Mouse (Mus musculus): ENCODE results near the gene Clcn7.
A peak's percentile ranks its signal among the peaks of the same experiment; 100 is the strongest.

Gene Clcn7

GRCm38 (mm10) chr17:25127681-25128080, 5.5 kb upstream of the Clcn7 start:
- DNase-seq (ENCODE audit: low spot score) = no peak

- DNase-seq (ENCODE audit: low spot score) = no peak
Measured at GRCm38 (mm10) chr17:25130060-25130459, 3.1 kb upstream of the Clcn7 start.

GRCm38 (mm10) chr17:25135622-25136021, 2.4 kb downstream of the Clcn7 start:
- no peak for DNase-seq (ENCODE audit: low spot score)

GRCm38 (mm10) chr17:25138803-25139202, 5.6 kb downstream of the Clcn7 start:
- DNase-seq (ENCODE audit: low spot score) = no peak

GRCm38 (mm10) chr17:25139960-25140359, 6.8 kb downstream of the Clcn7 start:
- peak; percentile 27 for DNase-seq (ENCODE audit: low spot score)

- DNase-seq (ENCODE audit: low spot score) = no peak
Measured at GRCm38 (mm10) chr17:25162161-25162560, 29.0 kb downstream of the Clcn7 start, which contains the start of gene Ccdc154. Gene Ccdc154 (plus strand): TSS chr17:25162461.

GRCm38 (mm10) chr17:25163387-25163786, 30.2 kb downstream of the Clcn7 start:
- DNase-seq (ENCODE audit: low spot score) = no peak

GRCm38 (mm10) chr17:25164770-25165169, 31.6 kb downstream of the Clcn7 start:
- DNase-seq (ENCODE audit: low spot score) = no peak

GRCm38 (mm10) chr17:25165970-25166671, 32.9 kb downstream of the Clcn7 start:
- no peak for DNase-seq (ENCODE audit: low spot score)

GRCm38 (mm10) chr17:25169706-25170105, 36.5 kb downstream of the Clcn7 start:
- no peak for DNase-seq (ENCODE audit: low spot score)

GRCm38 (mm10) chr17:25172558-25172957, 39.4 kb downstream of the Clcn7 start:
- DNase-seq (ENCODE audit: low spot score) = no peak

GRCm38 (mm10) chr17:25175411-25175810, 42.2 kb downstream of the Clcn7 start, which contains the start of gene Gm38655:
Gene Gm38655 (minus strand): TSS chr17:25175471.
- no peak for DNase-seq (ENCODE audit: low spot score)

- DNase-seq (ENCODE audit: low spot score) = no peak
Measured at GRCm38 (mm10) chr17:25183232-25183631, 50.0 kb downstream of the Clcn7 start.

- peak; percentile 99 for DNase-seq (ENCODE audit: low spot score)
Measured at GRCm38 (mm10) chr17:25184129-25184691, 51.0 kb downstream of the Clcn7 start, which contains the start of gene BC003965. Gene BC003965 (plus strand): TSS chr17:25184554.

- DNase-seq (ENCODE audit: low spot score) = no peak
Measured at GRCm38 (mm10) chr17:25184961-25185360, 51.8 kb downstream of the Clcn7 start.

- no peak for DNase-seq (ENCODE audit: low spot score)
Measured at GRCm38 (mm10) chr17:25187784-25188149, 54.6 kb downstream of the Clcn7 start.

GRCm38 (mm10) chr17:25188150-25189031, 55.2 kb downstream of the Clcn7 start, which contains the start of gene Unkl:
Gene Unkl (plus strand): TSS chr17:25188397.
- peak; percentile 77 for DNase-seq (ENCODE audit: low spot score)

GRCm38 (mm10) chr17:25189091-25189490, 55.9 kb downstream of the Clcn7 start:
- DNase-seq (ENCODE audit: low spot score) = no peak

GRCm38 (mm10) chr17:25202401-25202800, 69.2 kb downstream of the Clcn7 start:
- no peak for DNase-seq (ENCODE audit: low spot score)

- no peak for DNase-seq (ENCODE audit: low spot score)
Measured at GRCm38 (mm10) chr17:25210006-25210405, 76.8 kb downstream of the Clcn7 start.

- DNase-seq (ENCODE audit: low spot score) = no peak
Measured at GRCm38 (mm10) chr17:25210680-25211466, 77.7 kb downstream of the Clcn7 start.

- DNase-seq (ENCODE audit: low spot score) = no peak
Measured at GRCm38 (mm10) chr17:25211705-25212104, 78.5 kb downstream of the Clcn7 start.

Data from retina, embryonic 14.5 days (tissue).